Comparison of ENCODE assay signal across 12 mouse cellular contexts in genomic region chr2:105682634-105683351, GRCm38 (mm10). TPM values are rescaled to one million over a fixed set of nuclear protein-coding genes. Genes with fewer than 3 reads are reported as not detected.
DNase-seq lines count a peak whose midpoint lies in the region; ATAC-seq and TF ChIP-seq lines count a peak whose summit lies in the region.
"Had no signal": no experiment of that assay in that cellular context is flagged by ENCODE, and none has a peak within 500 bp of the region (broad histone marks: within the 10 kb centered on the region; RNA-seq: fewer than 3 reads in every experiment).

No protein-coding gene starts in this region.

- H3K9me3 ChIP-seq in intestine, postnatal 0 days (ENCODE audit: control insufficient read depth): no peaks in the 10 kb centered on the region
- no peaks in the 10 kb centered on the region for H3K9me3 ChIP-seq in intestine, embryonic 16.5 days (ENCODE audit: control insufficient read depth, low read length)
- H3K9me3 ChIP-seq in hindbrain, postnatal 0 days (ENCODE audit: low read length): no peaks in the 10 kb centered on the region
- H3K9me3 ChIP-seq in neural tube, embryonic 13.5 days: no peaks in the 10 kb centered on the region
- H3K9me3 ChIP-seq: limb, embryonic 15.5 days had no signal

- DNase-seq in embryo, embryonic 9.5 days (ENCODE audit: extremely low spot score): peak; percentile 42
- no peak for DNase-seq in hindbrain, postnatal 0 days (ENCODE audit: low spot score)
- no peak for DNase-seq in right cerebral cortex, postnatal 4 days
- no peak for DNase-seq in kidney, postnatal 14 days
- no peak for DNase-seq in thymus, postnatal 25 days

- no peak overlapping the region for H3K27ac ChIP-seq in intestine, postnatal 0 days (ENCODE audit: low read depth, low read length)
- H3K27ac ChIP-seq in intestine, embryonic 16.5 days (ENCODE audit: low read length): no peak overlapping the region
- H3K27ac ChIP-seq in hindbrain, postnatal 0 days: peak overlapping the region; percentile 81
- 0 out of 2 replicates have a peak overlapping the region, but pooled peaks have one; percentile 0 for H3K27ac ChIP-seq in neural tube, embryonic 13.5 days (replicated peaks)
- H3K27ac ChIP-seq: limb, embryonic 15.5 days had no signal

- H3K4me2 ChIP-seq in intestine, postnatal 0 days (replicated peaks; ENCODE audit: low read depth): no peak overlapping the region
- no peak overlapping the region for H3K4me2 ChIP-seq in intestine, embryonic 16.5 days (ENCODE audit: low read depth, low read length)
- H3K4me2 ChIP-seq in hindbrain, postnatal 0 days (ENCODE audit: low read depth, low read length): peak overlapping the region; percentile 65
- peak overlapping the region; percentile 68 for H3K4me2 ChIP-seq in neural tube, embryonic 13.5 days
- H3K4me2 ChIP-seq: limb, embryonic 15.5 days had no signal

- no peaks in the 10 kb centered on the region for H3K4me1 ChIP-seq in intestine, postnatal 0 days (replicated peaks; ENCODE audit: control insufficient read depth, insufficient read depth, low read length)
- peaks cover 5% of the 10 kb centered on the region; the same call in 1 of the 2 replicates for H3K4me1 ChIP-seq in intestine, embryonic 16.5 days (ENCODE audit: control insufficient read depth, insufficient read depth, low read length)
- H3K4me1 ChIP-seq in hindbrain, postnatal 0 days (ENCODE audit: insufficient read depth, low read length): 0 out of 2 replicates have a peak, but pooled peaks cover 4% of the 10 kb centered on the region
- H3K4me1 ChIP-seq in neural tube, embryonic 13.5 days (replicated peaks): peaks cover 49% of the 10 kb centered on the region

- H3K36me3 ChIP-seq in intestine, postnatal 0 days (ENCODE audit: control insufficient read depth, insufficient read depth): no peaks in the 10 kb centered on the region
- H3K36me3 ChIP-seq in intestine, embryonic 16.5 days (ENCODE audit: control insufficient read depth, insufficient read depth, low read length): no peaks in the 10 kb centered on the region
- no peaks in the 10 kb centered on the region for H3K36me3 ChIP-seq in hindbrain, postnatal 0 days (ENCODE audit: insufficient read depth, low read length)
- H3K36me3 ChIP-seq in neural tube, embryonic 13.5 days: no peaks in the 10 kb centered on the region
- H3K36me3 ChIP-seq: limb, embryonic 15.5 days had no signal

- peaks cover 96% of the 10 kb centered on the region for H3K27me3 ChIP-seq in intestine, postnatal 0 days (replicated peaks; ENCODE audit: control insufficient read depth, insufficient read depth, low read length)
- H3K27me3 ChIP-seq in intestine, embryonic 16.5 days (replicated peaks; ENCODE audit: control insufficient read depth, insufficient read depth, low read length): peaks cover 83% of the 10 kb centered on the region
- H3K27me3 ChIP-seq in hindbrain, postnatal 0 days (ENCODE audit: insufficient read depth, low read length): peaks cover 11% of the 10 kb centered on the region; the same call in 1 of the 2 replicates
- H3K27me3 ChIP-seq in neural tube, embryonic 13.5 days: peaks cover 94% of the 10 kb centered on the region
- H3K27me3 ChIP-seq: Patski had no signal

- H3K9ac ChIP-seq in intestine, postnatal 0 days (ENCODE audit: low read depth, low read length): no peak overlapping the region
- H3K9ac ChIP-seq in intestine, embryonic 16.5 days (ENCODE audit: low read depth, low read length): no peak overlapping the region
- H3K9ac ChIP-seq in hindbrain, postnatal 0 days (replicated peaks; ENCODE audit: low read length): peak overlapping the region; percentile 45
- H3K9ac ChIP-seq in neural tube, embryonic 13.5 days: peak overlapping the region; percentile 52; the same call in 1 of the 2 replicates
- H3K9ac ChIP-seq: limb, embryonic 15.5 days had no signal

- H3K4me3 ChIP-seq in intestine, postnatal 0 days (ENCODE audit: low read depth, low read length): peak overlapping the region; percentile 1; the same call in 1 of the 2 replicates
- no peak overlapping the region for H3K4me3 ChIP-seq in intestine, embryonic 16.5 days (ENCODE audit: low read length)
- H3K4me3 ChIP-seq in hindbrain, postnatal 0 days (ENCODE audit: low read length): peak overlapping the region; percentile 60
- H3K4me3 ChIP-seq in neural tube, embryonic 13.5 days: peak overlapping the region; percentile 24
- H3K4me3 ChIP-seq: erythroblast, embryonic 14.5 days; limb, embryonic 15.5 days had no signal

- TF ChIP-seq CTCF in intestine, postnatal 0 days (IDR thresholded peaks at IDR 0.05; ENCODE audit: low read depth): no peak
- TF ChIP-seq CTCF in hindbrain, postnatal 0 days (IDR thresholded peaks at IDR 0.05; ENCODE audit: low read depth): no peak

- no peak for ATAC-seq in intestine, postnatal 0 days
- no peak for ATAC-seq in intestine, embryonic 16.5 days
- ATAC-seq in hindbrain, postnatal 0 days: no peak
- ATAC-seq in neural tube, embryonic 13.5 days (ENCODE audit: low read depth): no peak
- ATAC-seq: Patski had no signal

- 2% methylated on average over 21 of the region's 21 CpGs for WGBS in intestine, postnatal 0 days
- WGBS in intestine, embryonic 16.5 days: 6% methylated on average over 21 of the region's 21 CpGs
- 13% methylated on average over 21 of the region's 21 CpGs for WGBS in hindbrain, postnatal 0 days
- WGBS in neural tube, embryonic 13.5 days: 5% methylated on average over 21 of the region's 21 CpGs

RNA-seq across cellular contexts. Expression of gene Pax6, which starts 14.1 kb away (rescaled TPM):
- polyA plus RNA-seq in intestine, postnatal 0 days (2015; fragmentation: Nextera tagmentation; extraction: Ambion mirVana): 0.43 and 0.51 TPM in 2 replicates
- polyA plus RNA-seq in intestine, embryonic 16.5 days (2015; fragmentation: Nextera tagmentation; extraction: Ambion mirVana): 1.2 and 1.8 TPM in 2 replicates
- total RNA-seq in hindbrain, postnatal 0 days (2014; rRNA removed): 88.7 and 136 TPM in 2 replicates
- polyA plus RNA-seq in hindbrain, postnatal 0 days (2015; fragmentation: Nextera tagmentation; extraction: Ambion mirVana): 68.7 and 82.3 TPM in 2 replicates
- 16.0 and 16.7 TPM in 2 replicates for polyA plus RNA-seq in neural tube, embryonic 13.5 days (2015; fragmentation: Nextera tagmentation; extraction: Ambion mirVana)
- total RNA-seq: heart, postnatal 25 days had no signal
- polyA plus RNA-seq: Patski had no signal

Comparison
In these comparisons a context has a peak if more than half of its experiments do, and no peak if none do; other contexts are left out.
1. H3K27ac ChIP-seq: peak in hindbrain, postnatal 0 days (single experiment) and neural tube, embryonic 13.5 days (single experiment); none in intestine, postnatal 0 days (single experiment) and intestine, embryonic 16.5 days (single experiment).
2. H3K4me2 ChIP-seq: peak in hindbrain, postnatal 0 days (single experiment) and neural tube, embryonic 13.5 days (single experiment); none in intestine, postnatal 0 days (single experiment) and intestine, embryonic 16.5 days (single experiment).
3. H3K9ac ChIP-seq: peak in hindbrain, postnatal 0 days (single experiment) and neural tube, embryonic 13.5 days (single experiment); none in intestine, postnatal 0 days (single experiment) and intestine, embryonic 16.5 days (single experiment).